In genomic region chr1:168228756-168229526, GRCm38 (mm10) we compare ENCODE assay signal across 18 mouse cellular contexts.
DNase-seq lines count a peak whose midpoint lies in the region; ATAC-seq and TF ChIP-seq lines count a peak whose summit lies in the region.
"Had no signal": no experiment of that assay in that cellular context is flagged by ENCODE, and none has a peak within 500 bp of the region (broad histone marks: within the 10 kb centered on the region; RNA-seq: fewer than 3 reads in every experiment).

No protein-coding gene starts in this region.

- H3K4me1 ChIP-seq in heart, postnatal 0 days (ENCODE audit: control insufficient read depth, insufficient read depth), result peaks cover 20% of the 10 kb centered on the region
- peaks cover 52% of the 10 kb centered on the region for H3K4me1 ChIP-seq in embryonic facial prominence, embryonic 14.5 days (ENCODE audit: control insufficient read depth, insufficient read depth, low read length)

- TF ChIP-seq EP300 in heart, postnatal 0 days (IDR thresholded peaks at IDR 0.05; ENCODE audit: low read depth), result no peak

- H3K4me2 ChIP-seq in heart, postnatal 0 days (ENCODE audit: low read depth, low read length), result no peak overlapping the region
- H3K4me2 ChIP-seq in embryonic facial prominence, embryonic 14.5 days (ENCODE audit: low read depth, low read length), result no peak overlapping the region
- H3K4me2 ChIP-seq: forebrain, embryonic 15.5 days had no signal

- 0 out of 2 replicates have a peak, but pooled peaks have one; percentile 24 for ATAC-seq in heart, postnatal 0 days (ENCODE audit: insufficient read depth, low read depth)
- 0 out of 2 replicates have a peak, but pooled peaks have one; percentile 7 for ATAC-seq in embryonic facial prominence, embryonic 14.5 days (ENCODE audit: low read depth)
- ATAC-seq: forebrain, embryonic 15.5 days; hindbrain, embryonic 16.5 days; midbrain, embryonic 16.5 days had no signal

- H3K4me3 ChIP-seq in heart, postnatal 0 days (ENCODE audit: low read depth, low read length), result no peak overlapping the region
- no peak overlapping the region for H3K4me3 ChIP-seq in embryonic facial prominence, embryonic 14.5 days (ENCODE audit: low read depth, low read length)
- H3K4me3 ChIP-seq: forebrain, embryonic 15.5 days had no signal

- H3K9me3 ChIP-seq in heart, postnatal 0 days (replicated peaks; ENCODE audit: control insufficient read depth, low read length), result no peaks in the 10 kb centered on the region
- no peaks in the 10 kb centered on the region for H3K9me3 ChIP-seq in embryonic facial prominence, embryonic 14.5 days (ENCODE audit: control insufficient read depth, low read length)
- H3K9me3 ChIP-seq: forebrain, embryonic 15.5 days had no signal

- whole genome bisulfite sequencing in heart, postnatal 0 days, result 58% methylated on average over 6 of the region's 6 CpGs
- WGBS in embryonic facial prominence, embryonic 14.5 days, result 47% methylated on average over 6 of the region's 6 CpGs

- TF ChIP-seq CTCF in heart, postnatal 0 days (IDR thresholded peaks at IDR 0.05; ENCODE audit: low read depth), result peak; percentile 23; the same call in 1 of the 2 replicates

- DNase-seq in heart, postnatal 0 days (ENCODE audit: low spot score), result no peak
- no peak for DNase-seq in heart, postnatal 25 days (ENCODE audit: low spot score)
- DNase-seq in left cerebral cortex, postnatal 4 days, result peak; percentile 9
- no peak for DNase-seq in left cerebral cortex, postnatal 14 days (ENCODE audit: low spot score in 2 of 2)
- peak; percentile 64 for DNase-seq in embryonic facial prominence, embryonic 14.5 days (ENCODE audit: low spot score)
- DNase-seq in skeletal muscle tissue, adult 2 months (ENCODE audit: low read depth, low spot score), result peak; percentile 52
- DNase-seq in right cerebral cortex, postnatal 36 days (ENCODE audit: low spot score in 2 of 2), result no peak
- no peak for DNase-seq in frontal cortex, postnatal 10 days (ENCODE audit: low spot score in 2 of 2)
- DNase-seq: cerebellum, adult 9-10 months; gastrocnemius, postnatal 10 days; kidney, adult 8-10 months; layer of hippocampus, postnatal 36 days; lung, postnatal 10 days; thymus, postnatal 36 days had no signal

- H3K36me3 ChIP-seq in heart, postnatal 0 days (replicated peaks; ENCODE audit: control insufficient read depth, insufficient read depth, low read length), result no peaks in the 10 kb centered on the region
- H3K36me3 ChIP-seq in embryonic facial prominence, embryonic 14.5 days (ENCODE audit: control insufficient read depth, insufficient read depth, low read length), result no peaks in the 10 kb centered on the region
- H3K36me3 ChIP-seq: forebrain, embryonic 15.5 days had no signal

- no peaks in the 10 kb centered on the region for H3K27me3 ChIP-seq in heart, postnatal 0 days (ENCODE audit: control insufficient read depth, insufficient read depth, low read length)
- no peaks in the 10 kb centered on the region for H3K27me3 ChIP-seq in embryonic facial prominence, embryonic 14.5 days (replicated peaks; ENCODE audit: control insufficient read depth, insufficient read depth, low read length)
- H3K27me3 ChIP-seq: forebrain, embryonic 15.5 days had no signal

- H3K27ac ChIP-seq in heart, postnatal 0 days (ENCODE audit: low read depth), result no peak overlapping the region
- no peak overlapping the region; the same call in 1 of the 2 replicates for H3K27ac ChIP-seq in embryonic facial prominence, embryonic 14.5 days (replicated peaks; ENCODE audit: low read depth, low read length)
- H3K27ac ChIP-seq: liver, embryonic 14.5 days had no signal

- H3K9ac ChIP-seq in heart, postnatal 0 days (replicated peaks; ENCODE audit: low read depth, low read length), result no peak overlapping the region
- no peak overlapping the region for H3K9ac ChIP-seq in embryonic facial prominence, embryonic 14.5 days (ENCODE audit: low read depth, low read length)
- H3K9ac ChIP-seq: forebrain, embryonic 15.5 days; liver, embryonic 14.5 days had no signal

- intact Hi-C loops in heart, postnatal 25 days (cut with DNase I), result no loop called here
- intact Hi-C loops in left cerebral cortex, postnatal 4 days (cut with DNase I), result no loop called here
- intact Hi-C loops in left cerebral cortex, postnatal 14 days (cut with DNase I), result no loop called here

Comparison
In these comparisons a context has a peak if more than half of its experiments do, and no peak if none do; other contexts are left out.
1. DNase-seq: peak in left cerebral cortex, postnatal 4 days (single experiment), embryonic facial prominence, embryonic 14.5 days (single experiment) and skeletal muscle tissue, adult 2 months (single experiment); none in heart, postnatal 0 days (single experiment), heart, postnatal 25 days (single experiment), left cerebral cortex, postnatal 14 days (0 of 2), right cerebral cortex, postnatal 36 days (0 of 2) and frontal cortex, postnatal 10 days (0 of 2).